Mouse (Mus musculus): ENCODE results near the gene Fam186a. TPM values are rescaled to one million over a fixed set of nuclear protein-coding genes. Genes with fewer than 3 reads are reported as not detected.

Gene Fam186a
- polyA plus RNA-seq, 1 experiment from 2014 or later = not detected

- 91% methylated on average over 12 of the region's 12 CpGs for WGBS
- Histone ChIP-seq H3K36me3 (no peaks in the 10 kb centered on the region), H3K9me3 (no peaks in the 10 kb centered on the region), H3K4me3 (no peak overlapping the region), H3K27me3 (ENCODE audit: insufficient read depth, poor library complexity, severe bottlenecking) (no peaks in the 10 kb centered on the region), H3K4me1 (replicated peaks) (0 out of 2 replicates have a peak, but pooled peaks cover 2% of the 10 kb centered on the region), H3K27ac (no peak overlapping the region)
- DNase-seq (ENCODE audit: low spot score) = no peak
Measured at GRCm38 (mm10) chr15:99884038-99884437, 82.8 kb downstream of the Fam186a start.

GRCm38 (mm10) chr15:99878541-99878940, 88.3 kb downstream of the Fam186a start:
- no peaks in the 10 kb centered on the region for H3K36me3 ChIP-seq
- H3K4me1 ChIP-seq (replicated peaks) = peaks cover 20% of the 10 kb centered on the region
- DNase-seq (ENCODE audit: low spot score) = no peak
- H3K27ac ChIP-seq = no peak overlapping the region
- peaks cover 8% of the 10 kb centered on the region; the same call in 1 of the 2 replicates for H3K27me3 ChIP-seq (ENCODE audit: insufficient read depth, poor library complexity, severe bottlenecking)
- WGBS = 93% methylated on average over 5 of the region's 5 CpGs
- H3K9me3 ChIP-seq = no peaks in the 10 kb centered on the region
- no peak overlapping the region for H3K4me3 ChIP-seq

- Histone ChIP-seq H3K4me3 (peak within 1 kb of the TSS; percentile 65), H3K27me3 (ENCODE audit: insufficient read depth, poor library complexity, severe bottlenecking) (peaks cover 9% of the 10 kb centered on the region; the same call in 1 of the 2 replicates), H3K4me1 (replicated peaks) (peaks cover 18% of the 10 kb centered on the region), H3K9me3 (no peaks in the 10 kb centered on the region), H3K27ac (peak within 1 kb of the TSS; percentile 78), H3K36me3 (no peaks in the 10 kb centered on the region)
- DNase-seq (ENCODE audit: low spot score) = peak; percentile 86
- WGBS = 1% methylated on average over 38 of the region's 38 CpGs
Measured at GRCm38 (mm10) chr15:99875334-99875869, 91.5 kb downstream of the Fam186a start, which contains the start of gene Lima1. Lima1 (minus strand) TSS chr15:99875456.

GRCm38 (mm10) chr15:99874612-99875333, 92.1 kb downstream of the Fam186a start:
- no peaks in the 10 kb centered on the region for H3K9me3 ChIP-seq
- H3K36me3 ChIP-seq = no peaks in the 10 kb centered on the region
- DNase-seq (ENCODE audit: low spot score) = peak; percentile 13
- H3K27me3 ChIP-seq (ENCODE audit: insufficient read depth, poor library complexity, severe bottlenecking) = peaks cover 9% of the 10 kb centered on the region; the same call in 1 of the 2 replicates
- H3K4me3 ChIP-seq = peak overlapping the region; percentile 65
- peaks cover 18% of the 10 kb centered on the region for H3K4me1 ChIP-seq (replicated peaks)
- WGBS = 7% methylated on average over 30 of the region's 30 CpGs
- peak overlapping the region; percentile 78 for H3K27ac ChIP-seq

GRCm38 (mm10) chr15:99872543-99872942, 94.3 kb downstream of the Fam186a start:
- Histone ChIP-seq H3K4me3 (no peak overlapping the region), H3K4me1 (replicated peaks) (peaks cover 21% of the 10 kb centered on the region), H3K27me3 (ENCODE audit: insufficient read depth, poor library complexity, severe bottlenecking) (peaks cover 9% of the 10 kb centered on the region; the same call in 1 of the 2 replicates), H3K9me3 (no peaks in the 10 kb centered on the region), H3K27ac (no peak overlapping the region), H3K36me3 (no peaks in the 10 kb centered on the region)
- WGBS = 78% methylated on average over 3 of the region's 3 CpGs
- DNase-seq (ENCODE audit: low spot score) = no peak

Other genes with a start within 250 kb of the Fam186a start
- 0.54 and 0.78 TPM in 2 replicates for gene Gpd1, start 249.5 kb downstream of the Fam186a start, polyA plus RNA-seq (2016; fragmentation: Nextera tagmentation; extraction: Ambion mirVana)
- gene Cox14, start 241.4 kb downstream of the Fam186a start, polyA plus RNA-seq (2016; fragmentation: Nextera tagmentation; extraction: Ambion mirVana) = 152 and 174 TPM in 2 replicates
- 59.1 and 61.3 TPM in 2 replicates for gene Cers5, start 194.2 kb downstream of the Fam186a start, polyA plus RNA-seq (2016; fragmentation: Nextera tagmentation; extraction: Ambion mirVana)
- 29.5 and 33.4 TPM in 2 replicates for gene Lima1, start 91.6 kb downstream of the Fam186a start, polyA plus RNA-seq (2016; fragmentation: Nextera tagmentation; extraction: Ambion mirVana)
- 25.8 and 35.2 TPM in 2 replicates for gene Larp4, start 3.0 kb upstream of the Fam186a start, polyA plus RNA-seq (2016; fragmentation: Nextera tagmentation; extraction: Ambion mirVana)
- gene Dip2b, start 71.6 kb upstream of the Fam186a start, polyA plus RNA-seq (2016; fragmentation: Nextera tagmentation; extraction: Ambion mirVana) = 17.6 and 18.9 TPM in 2 replicates

Data from hindbrain, embryonic 10.5 days (tissue).